Mouse (Mus musculus) hindbrain, embryonic 12.5 days (tissue): ENCODE measurements around the gene Aaed1. TPM values are rescaled to one million over a fixed set of nuclear protein-coding genes. Genes with fewer than 3 reads are reported as not detected.

Source experiments
- polyA plus RNA-seq: library from polyadenylated mRNA; unstranded; fragments of >200 nt; fragmentation: Nextera tagmentation; extraction: Ambion mirVana; gene quantifications from 2 replicates; pipeline ENCODE4 v1.2.1, GENCODE M21; 2016

The Aaed1 gene
- polyA plus RNA-seq, 1 experiment from 2014 or later: 25.9 TPM

Other genes starting within 250 kb of the Aaed1 start
- not detected in 2 replicates for gene Hsd17b3, start 223.5 kb downstream of the Aaed1 start, polyA plus RNA-seq
- gene Slc35d2, start 183.3 kb downstream of the Aaed1 start, polyA plus RNA-seq: 4.7 and 5.9 TPM in 2 replicates
- 13.8 and 14.0 TPM in 2 replicates for gene Zfp367, start 159.5 kb downstream of the Aaed1 start, polyA plus RNA-seq
- 38.0 TPM in 2 replicates for gene Habp4, start 150.9 kb downstream of the Aaed1 start, polyA plus RNA-seq
- gene Cdc14b, start 37.4 kb downstream of the Aaed1 start, polyA plus RNA-seq: 10.2 and 12.5 TPM in 2 replicates
- 111 and 124 TPM in 2 replicates for gene Ctsl, start 58.2 kb upstream of the Aaed1 start, polyA plus RNA-seq
- gene Cdk20, start 119.6 kb upstream of the Aaed1 start, polyA plus RNA-seq: 10.7 and 12.7 TPM in 2 replicates
- gene Fam240b, start 185.1 kb upstream of the Aaed1 start, polyA plus RNA-seq: not detected in 2 replicates